Comparison of ENCODE assay signal across 11 mouse cellular contexts in the genomic region with DNA sequence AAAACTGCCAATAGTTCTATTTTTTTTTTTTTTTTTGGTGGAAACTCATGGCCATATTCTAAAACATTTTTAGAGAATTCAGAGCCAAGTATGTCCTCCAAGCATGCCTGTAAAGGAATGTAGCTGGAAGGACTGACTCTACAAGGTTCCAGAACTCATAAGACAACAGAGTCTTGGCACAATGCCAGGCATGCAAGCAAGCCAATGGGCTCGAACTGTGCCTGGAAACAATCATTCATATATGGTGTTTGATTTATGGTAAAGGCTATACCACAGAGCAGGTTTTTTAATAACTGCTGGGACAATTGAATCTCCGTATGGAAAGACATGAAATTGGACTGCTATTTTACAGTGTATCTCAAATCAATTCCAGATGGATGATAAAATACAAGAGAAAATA. TPM values are rescaled to one million over a fixed set of nuclear protein-coding genes. Genes with fewer than 3 reads are reported as not detected.
DNase-seq lines count a peak whose midpoint lies in the region; ATAC-seq and TF ChIP-seq lines count a peak whose summit lies in the region.
"Had no signal": no experiment of that assay in that cellular context is flagged by ENCODE, and none has a peak within 500 bp of the region (broad histone marks: within the 10 kb centered on the region; RNA-seq: fewer than 3 reads in every experiment).

No protein-coding gene starts in this region.

- no peak for TF ChIP-seq POLR2A in limb, embryonic 14.5 days (IDR thresholded peaks at IDR 0.05; ENCODE audit: borderline replicate concordance, extremely low read depth, insufficient read depth, insufficient read length)

- H3K27ac ChIP-seq in hindbrain, embryonic 11.5 days (ENCODE audit: low read depth, low read length): no peak overlapping the region
- H3K27ac ChIP-seq in hindbrain, embryonic 16.5 days (ENCODE audit: low read depth, low read length): no peak overlapping the region
- H3K27ac ChIP-seq in limb, embryonic 14.5 days (replicated peaks; ENCODE audit: low read depth, low read length): no peak overlapping the region
- no peak overlapping the region for H3K27ac ChIP-seq in layer of hippocampus, adult 2 months

- no peaks in the 10 kb centered on the region for H3K4me1 ChIP-seq in hindbrain, embryonic 11.5 days (replicated peaks; ENCODE audit: control insufficient read depth, insufficient read depth, low read length)
- H3K4me1 ChIP-seq in hindbrain, embryonic 16.5 days (ENCODE audit: control insufficient read depth, insufficient read depth, low read depth, low read length): no peaks in the 10 kb centered on the region
- H3K4me1 ChIP-seq in limb, embryonic 14.5 days (ENCODE audit: control insufficient read depth, insufficient read depth, low read length): no peaks in the 10 kb centered on the region

- H3K27me3 ChIP-seq in hindbrain, embryonic 11.5 days (ENCODE audit: control insufficient read depth, insufficient read depth, low read length): no peaks in the 10 kb centered on the region
- no peaks in the 10 kb centered on the region for H3K27me3 ChIP-seq in hindbrain, embryonic 16.5 days (replicated peaks; ENCODE audit: control insufficient read depth, insufficient read depth, low read length)
- no peaks in the 10 kb centered on the region for H3K27me3 ChIP-seq in limb, embryonic 14.5 days (ENCODE audit: control insufficient read depth, insufficient read depth, low read length)

- no peak for ATAC-seq in hindbrain, embryonic 11.5 days (ENCODE audit: low FRiP score)
- no peak for ATAC-seq in hindbrain, embryonic 16.5 days
- ATAC-seq in limb, embryonic 14.5 days (ENCODE audit: low FRiP score, low read depth): peak; percentile 79

- DNase-seq in hindbrain, embryonic 11.5 days (ENCODE audit: low spot score): peak; percentile 3
- DNase-seq in MN1 (ENCODE audit: low spot score) (peak; percentile 10), NIH3T3 (ENCODE audit: low read depth) (peak; percentile 80)
- peak; percentile 89 for DNase-seq in limb, embryonic 14.5 days (ENCODE audit: low spot score)
- DNase-seq in layer of hippocampus, adult 2 months (ENCODE audit: low spot score in 2 of 2): no peak
- DNase-seq in spleen, adult 12 weeks (ENCODE audit: low spot score): no peak
- DNase-seq: thymus, postnatal 36 days had no signal

- H3K36me3 ChIP-seq in hindbrain, embryonic 11.5 days (ENCODE audit: control insufficient read depth, insufficient read depth, low read length): no peaks in the 10 kb centered on the region
- no peaks in the 10 kb centered on the region for H3K36me3 ChIP-seq in hindbrain, embryonic 16.5 days (ENCODE audit: control insufficient read depth, insufficient read depth, low read length)
- no peaks in the 10 kb centered on the region for H3K36me3 ChIP-seq in limb, embryonic 14.5 days (ENCODE audit: control insufficient read depth, insufficient read depth, low read length)

- H3K4me3 ChIP-seq in hindbrain, embryonic 11.5 days (ENCODE audit: low read depth, low read length): no peak overlapping the region
- no peak overlapping the region for H3K4me3 ChIP-seq in hindbrain, embryonic 16.5 days (ENCODE audit: low read length)
- no peak overlapping the region for H3K4me3 ChIP-seq in limb, embryonic 14.5 days (replicated peaks; ENCODE audit: low read length)
- no peak overlapping the region for H3K4me3 ChIP-seq in layer of hippocampus, adult 2 months

- TF ChIP-seq CTCF in layer of hippocampus, adult 2 months (conservative IDR thresholded peaks at IDR 0.05): no peak

- no peak overlapping the region for H3K4me2 ChIP-seq in hindbrain, embryonic 11.5 days (replicated peaks; ENCODE audit: low read depth, low read length)
- H3K4me2 ChIP-seq in hindbrain, embryonic 16.5 days (ENCODE audit: low read length): no peak overlapping the region
- no peak overlapping the region for H3K4me2 ChIP-seq in limb, embryonic 14.5 days (replicated peaks; ENCODE audit: low read depth, low read length, severe bottlenecking)
- H3K4me2 ChIP-seq: midbrain, embryonic 11.5 days had no signal

- no peaks in the 10 kb centered on the region for H3K9me3 ChIP-seq in hindbrain, embryonic 11.5 days (ENCODE audit: control insufficient read depth, low read length)
- no peaks in the 10 kb centered on the region for H3K9me3 ChIP-seq in hindbrain, embryonic 16.5 days (ENCODE audit: control insufficient read depth, low read length)
- no peaks in the 10 kb centered on the region for H3K9me3 ChIP-seq in limb, embryonic 14.5 days (ENCODE audit: control insufficient read depth, low read length)

- no peak overlapping the region for H3K9ac ChIP-seq in hindbrain, embryonic 11.5 days (ENCODE audit: low read depth, low read length)
- H3K9ac ChIP-seq in hindbrain, embryonic 16.5 days (ENCODE audit: low read depth, low read length): no peak overlapping the region
- no peak overlapping the region for H3K9ac ChIP-seq in limb, embryonic 14.5 days (ENCODE audit: low read depth, low read length, severe bottlenecking)

- 70% methylated on average over 2 of the region's 2 CpGs for WGBS in hindbrain, embryonic 11.5 days
- WGBS in hindbrain, embryonic 16.5 days: 31% methylated on average over 2 of the region's 2 CpGs
- 27% methylated on average over 2 of the region's 2 CpGs for WGBS in limb, embryonic 14.5 days

RNA-seq across cellular contexts. Expression of a gene that starts 43.9 kb away (rescaled TPM):
- 0.45 and 0.57 TPM in 2 replicates for polyA plus RNA-seq in hindbrain, embryonic 11.5 days (2014; fragmentation: Nextera tagmentation; extraction: Ambion mirVana)
- polyA plus RNA-seq in hindbrain, embryonic 16.5 days (2015; fragmentation: Nextera tagmentation; extraction: Ambion mirVana): 0.27 and 0.35 TPM in 2 replicates
- polyA plus RNA-seq in limb, embryonic 14.5 days (2012; rRNA removed): 0.03 TPM in 1 of 2 replicates, not detected in the other
- 0.40 and 0.43 TPM in 2 replicates for polyA plus RNA-seq in limb, embryonic 14.5 days (2014; fragmentation: Nextera tagmentation; extraction: Ambion mirVana)
- total RNA-seq in layer of hippocampus, adult 2 months (2021): under 1 TPM in 1 of 2 experiments, not detected in 1; 0.15 TPM
- total RNA-seq: left cerebral cortex, adult 8-10 months had no signal
- polyA plus RNA-seq: cerebellum, adult 2 months had no signal

Comparison
In these comparisons a context has a peak if more than half of its experiments do, and no peak if none do; other contexts are left out.
1. DNase-seq: peak in hindbrain, embryonic 11.5 days (single experiment), MN1 (single experiment), NIH3T3 (single experiment) and limb, embryonic 14.5 days (single experiment); none in layer of hippocampus, adult 2 months (0 of 2) and spleen, adult 12 weeks (single experiment).